Mouse (Mus musculus): ENCODE measurements around the gene Hmox2. TPM values are rescaled to one million over a fixed set of nuclear protein-coding genes. Genes with fewer than 3 reads are reported as not detected.

Gene Hmox2
- polyA plus RNA-seq, 1 experiment from 2014 or later: 303 TPM

GRCm38 (mm10) chr16:4711173-4711572, 15.0 kb upstream of the Hmox2 start:
- H3K79me2 ChIP-seq (ENCODE audit: inconsistent target): no peaks in the 10 kb centered on the region
- H3K4me3 ChIP-seq (ENCODE audit: inconsistent target): no peak overlapping the region
- no peak overlapping the region for H3K27ac ChIP-seq
- WGBS (ENCODE audit: missing documents): 91% methylated on average over 4 of the region's 4 CpGs
- H3K36me3 ChIP-seq (ENCODE audit: inconsistent target): peaks cover 37% of the 10 kb centered on the region

DNA sequence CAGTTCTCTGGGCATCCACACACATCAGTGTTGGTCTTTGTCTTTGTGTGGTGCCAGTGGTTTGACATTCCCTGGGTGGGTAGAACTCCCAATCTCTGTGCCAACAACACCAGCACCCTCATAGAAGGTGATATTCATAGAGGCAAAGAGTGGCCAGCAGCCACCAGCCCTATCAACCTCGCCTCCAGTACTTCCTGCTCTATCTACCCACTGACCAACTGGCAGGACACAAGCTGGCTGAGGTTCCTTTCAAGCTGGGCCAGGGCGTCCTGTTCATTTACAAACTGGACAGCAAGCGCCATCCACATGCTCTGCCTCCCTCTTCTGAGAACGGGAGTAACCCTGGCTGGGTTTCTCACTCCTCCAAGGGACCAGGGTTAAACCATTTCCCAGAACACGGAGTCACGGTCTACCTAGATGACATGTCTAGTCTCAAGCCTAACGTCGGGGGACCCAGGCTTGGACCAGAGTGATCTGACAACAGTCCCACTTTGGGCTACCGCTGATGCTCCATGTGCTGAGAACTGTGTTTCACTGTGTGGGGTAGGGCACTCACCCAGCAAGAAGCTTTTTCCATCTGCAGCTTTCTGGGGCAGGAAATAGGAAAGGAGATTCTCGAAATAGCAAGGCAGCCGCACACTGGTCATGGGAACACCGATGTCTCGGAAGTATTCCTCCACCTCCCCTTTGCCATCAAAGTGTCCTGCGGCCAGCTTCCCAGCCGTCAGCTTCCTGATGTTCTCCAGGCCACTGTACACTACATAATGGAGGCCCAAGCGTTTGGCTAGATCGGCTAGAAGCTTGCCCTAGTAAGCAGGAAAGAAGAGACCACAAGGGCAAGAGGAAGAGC, 12.1 kb upstream of the Hmox2 start:
- peaks cover 14% of the 10 kb centered on the region for H3K79me2 ChIP-seq (ENCODE audit: inconsistent target)
- H3K36me3 ChIP-seq (ENCODE audit: inconsistent target): peaks cover 25% of the 10 kb centered on the region
- no peak overlapping the region for H3K4me3 ChIP-seq (ENCODE audit: inconsistent target)
- WGBS (ENCODE audit: missing documents): 95% methylated on average over 17 of the region's 17 CpGs
- no peak overlapping the region for H3K27ac ChIP-seq

DNA sequence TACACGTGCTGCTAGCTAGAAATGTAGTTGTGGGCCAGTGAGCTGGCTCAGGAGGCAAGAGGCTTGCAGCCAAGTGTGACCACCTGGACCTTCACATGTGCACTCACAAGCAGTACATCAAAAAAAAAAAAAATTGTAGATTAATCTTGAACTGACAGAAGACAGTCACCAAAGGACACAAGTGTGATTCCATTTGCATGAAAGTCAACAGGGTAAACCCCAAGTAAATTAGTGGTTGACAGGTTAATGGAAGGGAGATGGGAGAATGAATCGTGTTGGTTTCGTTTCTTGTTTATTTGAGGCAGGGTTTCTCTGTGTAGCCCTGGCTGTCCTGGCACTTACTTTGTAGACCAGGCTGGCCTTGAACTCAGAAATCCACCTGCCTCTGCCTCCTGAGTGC, 8.3 kb upstream of the Hmox2 start:
- H3K4me3 ChIP-seq (ENCODE audit: inconsistent target): peak overlapping the region; percentile 77
- H3K27ac ChIP-seq: no peak overlapping the region
- H3K79me2 ChIP-seq (ENCODE audit: inconsistent target): peaks cover 14% of the 10 kb centered on the region
- WGBS (ENCODE audit: missing documents): 70% methylated on average over 3 of the region's 3 CpGs
- H3K36me3 ChIP-seq (ENCODE audit: inconsistent target): peaks cover 17% of the 10 kb centered on the region; the same call in 1 of the 2 replicates

DNA sequence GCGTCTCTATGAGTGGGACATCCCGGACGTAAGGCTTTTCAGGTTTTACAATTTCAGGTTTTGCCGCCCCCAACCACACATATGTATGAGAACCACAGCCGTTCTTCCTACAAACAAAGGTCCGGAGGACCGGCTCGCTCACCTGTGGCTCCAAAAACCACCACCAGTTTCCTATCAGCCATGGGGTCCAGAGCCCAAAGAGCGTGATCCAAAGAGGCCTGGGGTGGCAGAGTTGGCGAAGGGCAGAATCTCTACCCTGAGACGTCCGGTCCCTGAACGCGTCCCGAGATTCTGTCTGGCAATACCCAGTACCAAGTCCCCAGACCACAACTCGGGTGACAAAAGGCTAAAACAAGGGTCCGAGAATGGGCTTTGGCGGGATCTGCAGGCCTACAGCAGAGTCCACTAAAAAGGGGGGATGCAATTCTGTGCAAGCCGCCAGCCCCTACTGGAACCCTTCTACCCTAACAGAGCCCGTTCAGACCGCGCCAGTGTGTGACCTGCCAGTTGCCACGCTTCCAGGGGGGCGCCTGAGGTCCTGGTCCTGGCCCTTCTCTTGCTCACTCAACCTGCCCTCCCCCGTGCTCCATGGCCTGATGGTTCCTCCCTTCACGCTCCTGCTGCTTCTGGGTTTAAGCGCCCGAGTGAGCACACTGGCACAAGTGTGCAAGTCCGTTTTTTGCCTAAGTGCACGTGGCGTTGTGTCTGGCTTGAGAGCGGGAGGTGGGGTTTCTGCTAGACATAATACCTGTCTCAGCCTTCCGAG, 7.2 kb upstream of the Hmox2 start, which contains the start of gene Nmral1:
Gene Nmral1 (minus strand): TSS at position 604 of the 766 bp plus-strand sequence.
- H3K4me3 ChIP-seq (ENCODE audit: inconsistent target): peak within 1 kb of the TSS; percentile 77
- H3K36me3 ChIP-seq (ENCODE audit: inconsistent target): peaks cover 12% of the 10 kb centered on the region; the same call in 1 of the 2 replicates
- WGBS (ENCODE audit: missing documents): 29% methylated on average over 33 of the region's 33 CpGs
- peak within 1 kb of the TSS; percentile 88 for H3K27ac ChIP-seq
- peaks cover 14% of the 10 kb centered on the region for H3K79me2 ChIP-seq (ENCODE audit: inconsistent target)

GRCm38 (mm10) chr16:4722128-4722914, 3.8 kb upstream of the Hmox2 start:
- H3K79me2 ChIP-seq (ENCODE audit: inconsistent target): peaks cover 26% of the 10 kb centered on the region
- 10% methylated on average over 7 of the region's 7 CpGs for WGBS (ENCODE audit: missing documents)
- H3K36me3 ChIP-seq (ENCODE audit: inconsistent target): no peaks in the 10 kb centered on the region
- peak overlapping the region; percentile 99 for H3K27ac ChIP-seq
- H3K4me3 ChIP-seq (ENCODE audit: inconsistent target): peak overlapping the region; percentile 19

- H3K27ac ChIP-seq: peak overlapping the region; percentile 99
- WGBS (ENCODE audit: missing documents): 19% methylated on average over 3 of the region's 3 CpGs
- peaks cover 28% of the 10 kb centered on the region for H3K79me2 ChIP-seq (ENCODE audit: inconsistent target)
- no peak overlapping the region for H3K4me3 ChIP-seq (ENCODE audit: inconsistent target)
- H3K36me3 ChIP-seq (ENCODE audit: inconsistent target): no peaks in the 10 kb centered on the region
These were observed 3.3 kb upstream of the Hmox2 start for GRCm38 (mm10) chr16:4722915-4723209.

DNA sequence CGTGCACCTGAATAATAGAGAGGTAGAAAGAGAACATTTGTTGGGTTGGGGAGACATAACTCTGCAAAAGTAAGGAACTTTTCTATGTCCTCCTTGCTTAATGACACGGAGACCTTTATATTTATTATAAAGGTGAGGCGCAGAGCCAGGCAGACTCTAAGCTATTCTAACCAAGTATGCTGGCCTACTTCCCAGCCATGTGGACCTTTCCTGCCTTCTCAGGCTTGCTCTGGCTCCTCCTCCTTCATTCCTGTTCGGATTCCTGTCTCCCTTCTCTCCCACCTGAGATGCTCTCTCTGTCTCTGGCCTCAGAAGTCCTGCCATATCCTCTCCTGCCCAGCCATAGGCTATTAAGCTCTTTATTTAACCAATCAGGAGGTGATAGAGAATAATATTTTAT, 895 bp upstream of the Hmox2 start:
- 82% methylated on average over 4 of the region's 4 CpGs for WGBS (ENCODE audit: missing documents)
- Histone ChIP-seq H3K27ac (peak overlapping the region; percentile 81), H3K4me3 (ENCODE audit: inconsistent target) (no peak overlapping the region), H3K36me3 (ENCODE audit: inconsistent target) (no peaks in the 10 kb centered on the region), H3K79me2 (ENCODE audit: inconsistent target) (peaks cover 41% of the 10 kb centered on the region)

- H3K36me3 ChIP-seq (ENCODE audit: inconsistent target): no peaks in the 10 kb centered on the region
- H3K79me2 ChIP-seq (ENCODE audit: inconsistent target): peaks cover 55% of the 10 kb centered on the region
- peak overlapping the region; percentile 88 for H3K4me3 ChIP-seq (ENCODE audit: inconsistent target)
- peak overlapping the region; percentile 81 for H3K27ac ChIP-seq
- under 1% methylated on average over 36 of the region's 40 CpGs for WGBS (ENCODE audit: missing documents)
These were observed 467 bp downstream of the Hmox2 start for GRCm38 (mm10) chr16:4726528-4727128.

GRCm38 (mm10) chr16:4727526-4727925, 1.4 kb downstream of the Hmox2 start:
- H3K27ac ChIP-seq: peak overlapping the region; percentile 81
- no CpG with 5 or more reads among the region's 1 CpGs for WGBS (ENCODE audit: missing documents)
- H3K79me2 ChIP-seq (ENCODE audit: inconsistent target): peaks cover 64% of the 10 kb centered on the region
- H3K4me3 ChIP-seq (ENCODE audit: inconsistent target): peak overlapping the region; percentile 88
- no peaks in the 10 kb centered on the region for H3K36me3 ChIP-seq (ENCODE audit: inconsistent target)

DNA sequence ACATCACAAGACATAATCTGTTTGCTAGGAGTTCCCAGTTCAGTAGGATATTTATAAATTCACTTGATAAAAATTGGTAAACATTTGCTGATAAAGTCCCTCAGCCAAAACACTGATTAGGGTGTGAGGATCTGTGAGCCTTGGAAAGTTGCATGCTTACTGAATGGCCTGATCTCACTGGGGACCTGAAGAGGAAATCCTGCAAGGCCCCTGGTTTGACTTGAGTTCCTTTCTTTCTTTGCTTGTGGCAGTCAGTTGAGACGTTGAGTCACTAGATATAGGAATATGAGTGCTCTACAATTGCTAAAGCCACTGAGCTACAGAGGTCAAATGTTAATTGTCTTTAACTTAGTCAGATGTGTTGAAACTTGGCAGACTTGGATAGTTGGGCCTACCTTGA, 1.8 kb downstream of the Hmox2 start:
- Histone ChIP-seq H3K36me3 (ENCODE audit: inconsistent target) (no peaks in the 10 kb centered on the region), H3K4me3 (ENCODE audit: inconsistent target) (peak overlapping the region; percentile 88), H3K27ac (peak overlapping the region; percentile 81), H3K79me2 (ENCODE audit: inconsistent target) (peaks cover 68% of the 10 kb centered on the region)
- WGBS (ENCODE audit: missing documents): 0% methylated on average over 1 of the region's 1 CpGs

DNA sequence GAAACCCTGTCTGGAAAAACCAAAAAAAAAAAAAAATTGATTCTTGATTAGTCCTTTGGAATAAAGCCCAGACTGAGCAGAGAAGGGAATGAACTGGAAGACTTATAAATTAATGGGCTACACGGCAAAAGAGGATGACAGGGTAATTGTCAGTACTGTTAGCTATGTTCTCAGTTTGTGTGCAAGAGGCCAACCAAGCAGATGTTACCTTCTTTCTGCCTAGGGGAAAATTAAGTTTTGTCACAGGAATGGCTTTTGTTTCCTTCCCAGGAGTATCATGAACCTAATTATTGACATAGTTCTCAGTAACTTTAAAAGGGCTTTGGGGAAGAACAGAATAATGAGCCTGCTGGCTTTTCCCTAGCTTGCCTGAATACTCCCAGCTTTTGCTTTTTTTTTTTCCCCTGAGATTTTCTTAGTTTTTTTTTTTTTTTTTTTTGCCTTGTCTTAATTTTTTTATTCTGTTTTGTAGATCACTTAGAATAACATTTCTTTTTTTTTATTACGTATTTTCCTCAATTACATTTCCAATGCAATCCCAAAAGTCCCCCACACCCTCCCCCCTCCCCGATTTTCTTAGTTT, 4.7 kb downstream of the Hmox2 start:
- WGBS (ENCODE audit: missing documents): 88% methylated on average over 2 of the region's 3 CpGs
- Histone ChIP-seq H3K36me3 (ENCODE audit: inconsistent target) (peaks cover 4% of the 10 kb centered on the region; the same call in 1 of the 2 replicates), H3K79me2 (ENCODE audit: inconsistent target) (peaks cover 97% of the 10 kb centered on the region), H3K27ac (no peak overlapping the region), H3K4me3 (ENCODE audit: inconsistent target) (no peak overlapping the region)

DNA sequence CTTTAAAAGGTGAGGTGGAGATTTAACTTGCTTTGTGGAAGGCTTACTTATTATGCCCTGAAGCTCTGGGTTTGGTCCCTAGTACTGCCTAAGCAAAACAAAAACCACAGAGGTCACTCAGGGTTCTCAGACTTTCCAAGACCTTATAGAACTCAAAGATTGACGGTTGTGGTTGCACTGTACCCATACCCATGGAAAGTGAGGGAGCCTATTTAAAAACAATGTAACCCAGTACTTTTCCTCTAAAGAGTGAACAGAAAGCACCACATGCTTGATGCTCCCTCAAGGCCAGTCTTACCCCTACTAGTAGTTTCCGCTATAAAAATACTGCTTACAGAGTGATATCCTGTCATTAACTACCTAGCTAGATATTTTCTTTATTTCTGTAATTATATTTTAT, 10.1 kb downstream of the Hmox2 start:
- Histone ChIP-seq H3K79me2 (ENCODE audit: inconsistent target) (peaks cover 100% of the 10 kb centered on the region), H3K4me3 (ENCODE audit: inconsistent target) (no peak overlapping the region), H3K36me3 (ENCODE audit: inconsistent target) (peaks cover 7% of the 10 kb centered on the region; the same call in 1 of the 2 replicates), H3K27ac (no peak overlapping the region)
- WGBS (ENCODE audit: missing documents): 77% methylated on average over 2 of the region's 2 CpGs

DNA sequence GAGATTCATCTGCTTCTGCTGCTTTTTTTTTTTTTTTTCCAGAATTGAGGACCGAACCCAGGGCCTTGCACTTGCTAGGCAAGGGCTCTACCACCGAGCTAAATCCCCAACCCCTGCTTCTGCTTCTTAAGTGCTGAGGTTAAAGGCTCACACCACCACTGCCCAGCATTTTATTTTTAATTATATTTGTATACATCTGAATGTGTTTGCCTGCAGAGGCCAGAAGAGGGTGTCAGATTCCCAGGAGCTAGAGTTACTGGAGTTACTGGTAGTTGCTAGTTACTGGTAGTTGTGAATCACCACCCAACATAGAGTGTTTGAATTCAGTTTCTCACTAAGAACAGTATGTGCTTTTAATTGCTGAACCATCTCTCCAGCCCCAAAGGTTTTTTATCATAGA, 13.8 kb downstream of the Hmox2 start:
- 86% methylated on average over 2 of the region's 2 CpGs for WGBS (ENCODE audit: missing documents)
- Histone ChIP-seq H3K27ac (no peak overlapping the region), H3K4me3 (ENCODE audit: inconsistent target) (no peak overlapping the region), H3K79me2 (ENCODE audit: inconsistent target) (peaks cover 84% of the 10 kb centered on the region), H3K36me3 (ENCODE audit: inconsistent target) (peaks cover 21% of the 10 kb centered on the region)

DNA sequence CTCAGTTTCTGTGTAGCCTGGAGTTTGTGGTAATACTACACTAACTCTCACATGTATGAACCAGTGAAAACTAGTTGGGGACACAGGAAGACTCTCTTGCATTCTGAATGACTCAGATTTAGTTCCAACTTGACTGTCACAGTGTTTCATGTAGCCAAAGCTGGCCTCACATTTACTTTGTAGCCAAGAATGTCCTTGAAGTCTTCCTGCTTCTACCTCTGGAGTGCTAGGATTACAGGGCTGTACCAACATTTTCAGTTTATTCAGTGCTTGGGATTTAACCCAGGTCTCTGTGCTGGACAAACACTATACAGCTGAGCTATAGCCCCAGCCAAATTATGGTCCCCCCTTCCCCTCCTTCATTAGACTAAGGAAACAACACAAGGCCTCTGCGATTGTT, 16.0 kb downstream of the Hmox2 start:
- 100% methylated on average over 1 of the region's 1 CpGs for WGBS (ENCODE audit: missing documents)
- H3K36me3 ChIP-seq (ENCODE audit: inconsistent target): peaks cover 19% of the 10 kb centered on the region
- no peak overlapping the region for H3K4me3 ChIP-seq (ENCODE audit: inconsistent target)
- peaks cover 62% of the 10 kb centered on the region for H3K79me2 ChIP-seq (ENCODE audit: inconsistent target)
- H3K27ac ChIP-seq: no peak overlapping the region
